ENCODE assay signal across 26 mouse cellular contexts in the genomic region with DNA sequence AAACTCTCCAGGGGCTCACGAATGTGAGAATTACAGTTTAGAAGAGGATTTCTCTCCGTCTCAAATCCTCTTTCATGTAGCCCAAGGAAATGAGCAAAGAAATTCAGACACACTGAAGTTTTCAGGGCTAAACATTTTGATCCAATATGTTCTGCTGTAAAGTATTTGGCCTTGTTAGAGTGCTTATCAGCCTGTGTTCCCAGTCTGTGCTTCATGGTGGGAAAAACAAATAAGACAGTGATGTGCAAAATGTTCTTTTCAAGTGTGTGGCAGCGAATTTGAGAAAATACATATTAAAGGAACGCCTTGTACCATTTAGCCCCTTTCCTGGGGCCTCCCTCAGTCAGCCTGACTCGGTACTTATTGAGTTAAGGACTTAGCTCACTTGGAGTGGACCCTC.
DNase-seq lines count a peak whose midpoint lies in the region; ATAC-seq and TF ChIP-seq lines count a peak whose summit lies in the region.
"Had no signal": no experiment of that assay in that cellular context is flagged by ENCODE, and none has a peak within 500 bp of the region (broad histone marks: within the 10 kb centered on the region; RNA-seq: fewer than 3 reads in every experiment).

No protein-coding gene starts in this region.

- H3K27me3 ChIP-seq in forebrain, embryonic 14.5 days (replicated peaks; ENCODE audit: control insufficient read depth, insufficient read depth, low read length), result no peaks in the 10 kb centered on the region
- no peaks in the 10 kb centered on the region for H3K27me3 ChIP-seq in forebrain, embryonic 11.5 days (ENCODE audit: control insufficient read depth, insufficient read depth, low read length)
- no peaks in the 10 kb centered on the region for H3K27me3 ChIP-seq in forebrain, postnatal 0 days (ENCODE audit: insufficient read depth, low read length)
- H3K27me3 ChIP-seq: CH12.LX; heart, embryonic 12.5 days; heart, embryonic 15.5 days; hindbrain, embryonic 13.5 days; intestine, embryonic 15.5 days; Patski had no signal

- no peak overlapping the region for H3K4me3 ChIP-seq in forebrain, embryonic 14.5 days (ENCODE audit: low read depth, low read length)
- H3K4me3 ChIP-seq in forebrain, embryonic 11.5 days (ENCODE audit: low read depth, low read length), result no peak overlapping the region
- no peak overlapping the region for H3K4me3 ChIP-seq in layer of hippocampus, adult 2 months
- H3K4me3 ChIP-seq in forebrain, postnatal 0 days (ENCODE audit: low read depth, low read length), result no peak overlapping the region
- H3K4me3 ChIP-seq: heart, embryonic 12.5 days; heart, embryonic 15.5 days; hindbrain, embryonic 10.5 days; hindbrain, embryonic 13.5 days; intestine, embryonic 15.5 days had no signal

- no peaks in the 10 kb centered on the region for H3K9me3 ChIP-seq in forebrain, embryonic 14.5 days (replicated peaks; ENCODE audit: control insufficient read depth, low read length)
- no peaks in the 10 kb centered on the region for H3K9me3 ChIP-seq in forebrain, embryonic 11.5 days (ENCODE audit: control insufficient read depth, low read length)
- no peaks in the 10 kb centered on the region for H3K9me3 ChIP-seq in forebrain, postnatal 0 days (ENCODE audit: low read length)
- H3K9me3 ChIP-seq: G1E; heart, embryonic 15.5 days; hindbrain, embryonic 10.5 days; intestine, embryonic 15.5 days had no signal

- TF ChIP-seq CTCF in layer of hippocampus, adult 2 months (conservative IDR thresholded peaks at IDR 0.05), result no peak
- TF ChIP-seq CTCF in brain, embryonic 14.5 days (IDR thresholded peaks at IDR 0.05; ENCODE audit: borderline replicate concordance, extremely low read depth, insufficient read depth, insufficient read length), result no peak
- TF ChIP-seq CTCF in forebrain, postnatal 0 days (IDR thresholded peaks at IDR 0.05; ENCODE audit: low read depth), result no peak

- TF ChIP-seq POLR2A in brain, embryonic 14.5 days (IDR thresholded peaks at IDR 0.05; ENCODE audit: borderline replicate concordance, extremely low read depth, insufficient read depth, insufficient read length, poor library complexity, severe bottlenecking), result no peak

- H3K9ac ChIP-seq in forebrain, embryonic 14.5 days (ENCODE audit: low read length), result no peak overlapping the region
- H3K9ac ChIP-seq in forebrain, embryonic 11.5 days (ENCODE audit: low read length), result no peak overlapping the region
- no peak overlapping the region for H3K9ac ChIP-seq in forebrain, postnatal 0 days
- H3K9ac ChIP-seq: heart, embryonic 12.5 days; heart, embryonic 15.5 days; hindbrain, embryonic 13.5 days; intestine, embryonic 15.5 days had no signal

- H3K4me2 ChIP-seq in forebrain, embryonic 14.5 days (ENCODE audit: low read length), result no peak overlapping the region
- H3K4me2 ChIP-seq in forebrain, embryonic 11.5 days (ENCODE audit: low read depth, low read length, severe bottlenecking), result no peak overlapping the region
- H3K4me2 ChIP-seq in forebrain, postnatal 0 days (ENCODE audit: low read depth), result no peak overlapping the region
- H3K4me2 ChIP-seq: heart, embryonic 12.5 days; heart, embryonic 15.5 days; hindbrain, embryonic 13.5 days; intestine, embryonic 15.5 days had no signal

- WGBS in forebrain, embryonic 14.5 days, result 68% methylated on average over 5 of the region's 5 CpGs
- 77% methylated on average over 5 of the region's 5 CpGs for WGBS in forebrain, embryonic 11.5 days
- 44% methylated on average over 5 of the region's 5 CpGs for WGBS in forebrain, postnatal 0 days

- no peaks in the 10 kb centered on the region; the same call in 1 of the 2 replicates for H3K4me1 ChIP-seq in forebrain, embryonic 14.5 days (ENCODE audit: control insufficient read depth, insufficient read depth, low read length)
- no peaks in the 10 kb centered on the region for H3K4me1 ChIP-seq in forebrain, embryonic 11.5 days (replicated peaks; ENCODE audit: control insufficient read depth, insufficient read depth, low read length)
- no peaks in the 10 kb centered on the region for H3K4me1 ChIP-seq in forebrain, postnatal 0 days (ENCODE audit: insufficient read depth)
- H3K4me1 ChIP-seq: heart, embryonic 12.5 days; heart, embryonic 15.5 days; hindbrain, embryonic 10.5 days; hindbrain, embryonic 13.5 days; intestine, embryonic 15.5 days had no signal

- peak; percentile 15 for DNase-seq in forebrain, embryonic 14.5 days (ENCODE audit: low spot score)
- DNase-seq in forebrain, embryonic 11.5 days (ENCODE audit: low spot score), result no peak
- DNase-seq in layer of hippocampus, adult 2 months (ENCODE audit: low spot score in 2 of 2), result peak in 1 of 2 experiments; percentile 19
- no peak for DNase-seq in layer of hippocampus, adult 9-10 months (ENCODE audit: low spot score)
- peak; percentile 16 for DNase-seq in brain, embryonic 14.5 days (ENCODE audit: low read depth)
- DNase-seq in forebrain, postnatal 0 days, result peak; percentile 50
- no peak for DNase-seq in thymus, postnatal 36 days
- DNase-seq: adrenal gland, postnatal 10 days; adrenal gland, postnatal 36 days; B cell, adult 2 months; cerebellum, adult 11-12 months; cerebellum, adult 8-10 months; cerebellum, postnatal 14 days; gastrocnemius, postnatal 10 days; gastrocnemius, postnatal 36 days; heart, postnatal 10 days; heart, postnatal 36 days; kidney, adult 11 months had no signal

- no peak for ATAC-seq in forebrain, embryonic 14.5 days
- ATAC-seq in forebrain, embryonic 11.5 days (replicated peaks; ENCODE audit: low FRiP score), result no peak
- ATAC-seq in forebrain, postnatal 0 days, result peak; percentile 75
- ATAC-seq: intestine, embryonic 15.5 days; Patski had no signal

- no peaks in the 10 kb centered on the region for H3K36me3 ChIP-seq in forebrain, embryonic 14.5 days (ENCODE audit: control insufficient read depth, insufficient read depth, low read length)
- no peaks in the 10 kb centered on the region for H3K36me3 ChIP-seq in forebrain, embryonic 11.5 days (ENCODE audit: control insufficient read depth, insufficient read depth, low read length)
- no peaks in the 10 kb centered on the region for H3K36me3 ChIP-seq in forebrain, postnatal 0 days (ENCODE audit: insufficient read depth)
- H3K36me3 ChIP-seq: G1E; heart, embryonic 12.5 days; heart, embryonic 15.5 days; hindbrain, embryonic 10.5 days; hindbrain, embryonic 13.5 days; intestine, embryonic 15.5 days had no signal

- no peak overlapping the region for H3K27ac ChIP-seq in forebrain, embryonic 14.5 days (ENCODE audit: low read depth, low read length)
- no peak overlapping the region for H3K27ac ChIP-seq in forebrain, embryonic 11.5 days (ENCODE audit: low read depth, low read length)
- H3K27ac ChIP-seq in layer of hippocampus, adult 2 months, result peak overlapping the region; percentile 11; the same call in 1 of the 2 replicates
- no peak overlapping the region for H3K27ac ChIP-seq in forebrain, postnatal 0 days (ENCODE audit: low read depth, low read length)
- H3K27ac ChIP-seq: heart, embryonic 15.5 days; hindbrain, embryonic 10.5 days; hindbrain, embryonic 13.5 days; intestine, embryonic 15.5 days had no signal

Comparison
In these comparisons a context has a peak if more than half of its experiments do, and no peak if none do; other contexts are left out.
1. DNase-seq: peak in forebrain, embryonic 14.5 days (single experiment), brain, embryonic 14.5 days (single experiment) and forebrain, postnatal 0 days (single experiment); none in forebrain, embryonic 11.5 days (single experiment), layer of hippocampus, adult 9-10 months (single experiment) and thymus, postnatal 36 days (0 of 2).